Mouse (Mus musculus): ENCODE data around the gene Pard6b. TPM values are rescaled to one million over a fixed set of nuclear protein-coding genes. Genes with fewer than 3 reads are reported as not detected.
"Not testable (repeated sequence)": the region's sequence is repeated elsewhere in the genome, so short reads cannot be mapped to it uniquely, and the experiment has no call there.

Gene Pard6b
- polyA plus RNA-seq, 1 experiment from 2014 or later: 10.4 TPM

GRCm38 (mm10) chr2:168107901-168108300 is 27.1 kb downstream of the Pard6b start:
- H3K4me1 ChIP-seq; H3K4me3 ChIP-seq; H3K36me3 ChIP-seq (replicated peaks); H3K27me3 ChIP-seq (ENCODE audit: poor library complexity, severe bottlenecking); H3K27ac ChIP-seq; DNase-seq (ENCODE audit: extremely low spot score, low spot score); H3K9me3 ChIP-seq: not testable (repeated sequence)
- WGBS: 93% methylated on average over 6 of the region's 6 CpGs

GRCm38 (mm10) chr2:168111902-168112301 is 31.1 kb downstream of the Pard6b start:
- Histone ChIP-seq H3K4me1 (peaks cover 21% of the 10 kb centered on the region), H3K36me3 (replicated peaks) (no peaks in the 10 kb centered on the region), H3K4me3 (no peak overlapping the region), H3K27me3 (ENCODE audit: poor library complexity, severe bottlenecking) (peaks cover 15% of the 10 kb centered on the region), H3K9me3 (no peaks in the 10 kb centered on the region), H3K27ac (0 out of 2 replicates have a peak overlapping the region, but pooled peaks have one; percentile 15)
- WGBS: 12% methylated on average over 7 of the region's 7 CpGs
- DNase-seq (ENCODE audit: extremely low spot score, low spot score): peak; percentile 77

- H3K27me3 ChIP-seq (ENCODE audit: poor library complexity, severe bottlenecking): peaks cover 28% of the 10 kb centered on the region
- H3K36me3 ChIP-seq (replicated peaks): no peaks in the 10 kb centered on the region
- no peak for DNase-seq (ENCODE audit: extremely low spot score, low spot score)
- H3K4me1 ChIP-seq: peaks cover 30% of the 10 kb centered on the region
- 94% methylated on average over 9 of the region's 9 CpGs for WGBS
- H3K4me3 ChIP-seq: no peak overlapping the region
- H3K27ac ChIP-seq: no peak overlapping the region
- no peaks in the 10 kb centered on the region for H3K9me3 ChIP-seq
Measured at GRCm38 (mm10) chr2:168113263-168113662, 32.5 kb downstream of the Pard6b start.

- H3K4me3 ChIP-seq: no peak overlapping the region
- peaks cover 30% of the 10 kb centered on the region for H3K4me1 ChIP-seq
- WGBS: 86% methylated on average over 5 of the region's 5 CpGs
- no peaks in the 10 kb centered on the region for H3K36me3 ChIP-seq (replicated peaks)
- H3K27ac ChIP-seq: peak overlapping the region; percentile 91; the same call in 1 of the 2 replicates
- DNase-seq (ENCODE audit: extremely low spot score, low spot score): no peak
- no peaks in the 10 kb centered on the region for H3K9me3 ChIP-seq
- H3K27me3 ChIP-seq (ENCODE audit: poor library complexity, severe bottlenecking): peaks cover 28% of the 10 kb centered on the region
Measured at GRCm38 (mm10) chr2:168113692-168114091, 32.9 kb downstream of the Pard6b start.

- Histone ChIP-seq H3K4me1 (peaks cover 30% of the 10 kb centered on the region), H3K36me3 (replicated peaks) (no peaks in the 10 kb centered on the region), H3K4me3 (peak overlapping the region; percentile 26), H3K9me3 (no peaks in the 10 kb centered on the region), H3K27ac (peak overlapping the region; percentile 91), H3K27me3 (ENCODE audit: poor library complexity, severe bottlenecking) (peaks cover 29% of the 10 kb centered on the region)
- peak; percentile 90 for DNase-seq (ENCODE audit: extremely low spot score, low spot score)
- WGBS: 15% methylated on average over 17 of the region's 17 CpGs
Measured at GRCm38 (mm10) chr2:168114699-168115350, 34.0 kb downstream of the Pard6b start.

GRCm38 (mm10) chr2:168115826-168116225 is 35.0 kb downstream of the Pard6b start:
- H3K27me3 ChIP-seq (ENCODE audit: poor library complexity, severe bottlenecking): peaks cover 33% of the 10 kb centered on the region
- H3K4me3 ChIP-seq: no peak overlapping the region
- 86% methylated on average over 3 of the region's 3 CpGs for WGBS
- DNase-seq (ENCODE audit: extremely low spot score, low spot score): no peak
- no peaks in the 10 kb centered on the region for H3K9me3 ChIP-seq
- H3K4me1 ChIP-seq: peaks cover 30% of the 10 kb centered on the region
- peak overlapping the region; percentile 91 for H3K27ac ChIP-seq
- H3K36me3 ChIP-seq (replicated peaks): no peaks in the 10 kb centered on the region

GRCm38 (mm10) chr2:168117147-168117546 is 36.3 kb downstream of the Pard6b start:
- Histone ChIP-seq H3K27ac (peak overlapping the region; percentile 84), H3K9me3 (no peaks in the 10 kb centered on the region), H3K4me1 (peaks cover 30% of the 10 kb centered on the region), H3K27me3 (ENCODE audit: poor library complexity, severe bottlenecking) (peaks cover 33% of the 10 kb centered on the region), H3K36me3 (replicated peaks) (no peaks in the 10 kb centered on the region), H3K4me3 (peak overlapping the region; percentile 59)
- WGBS: under 1% methylated on average over 37 of the region's 37 CpGs
- DNase-seq (ENCODE audit: extremely low spot score, low spot score): peak; percentile 76

GRCm38 (mm10) chr2:168117553-168117952 is 36.7 kb downstream of the Pard6b start:
- peak overlapping the region; percentile 84 for H3K27ac ChIP-seq

GRCm38 (mm10) chr2:168117967-168118366 is 37.2 kb downstream of the Pard6b start:
- WGBS: 38% methylated on average over 16 of the region's 16 CpGs
- peak overlapping the region; percentile 59 for H3K4me3 ChIP-seq

More at GRCm38 (mm10) chr2:168117553-168117952, 36.7 kb downstream of the Pard6b start:
- peak overlapping the region; percentile 59 for H3K4me3 ChIP-seq
- peaks cover 33% of the 10 kb centered on the region for H3K27me3 ChIP-seq (ENCODE audit: poor library complexity, severe bottlenecking)
- no peak for DNase-seq (ENCODE audit: extremely low spot score, low spot score)
- 0 out of 2 replicates have a peak, but pooled peaks cover 3% of the 10 kb centered on the region for H3K9me3 ChIP-seq
- H3K36me3 ChIP-seq (replicated peaks): no peaks in the 10 kb centered on the region
- H3K4me1 ChIP-seq: peaks cover 30% of the 10 kb centered on the region
- WGBS: 4% methylated on average over 13 of the region's 13 CpGs

GRCm38 (mm10) chr2:168118456-168118855 is 37.7 kb downstream of the Pard6b start:
- Histone ChIP-seq H3K9me3 (0 out of 2 replicates have a peak, but pooled peaks cover 3% of the 10 kb centered on the region), H3K27me3 (ENCODE audit: poor library complexity, severe bottlenecking) (peaks cover 33% of the 10 kb centered on the region), H3K27ac (no peak overlapping the region), H3K4me1 (peaks cover 30% of the 10 kb centered on the region), H3K4me3 (no peak overlapping the region), H3K36me3 (replicated peaks) (no peaks in the 10 kb centered on the region)
- no peak for DNase-seq (ENCODE audit: extremely low spot score, low spot score)
- WGBS: 90% methylated on average over 3 of the region's 3 CpGs

More at GRCm38 (mm10) chr2:168117967-168118366, 37.2 kb downstream of the Pard6b start:
- Histone ChIP-seq H3K27ac (peak overlapping the region; percentile 84; the same call in 1 of the 2 replicates), H3K36me3 (replicated peaks) (no peaks in the 10 kb centered on the region), H3K4me1 (peaks cover 30% of the 10 kb centered on the region), H3K27me3 (ENCODE audit: poor library complexity, severe bottlenecking) (peaks cover 33% of the 10 kb centered on the region), H3K9me3 (0 out of 2 replicates have a peak, but pooled peaks cover 3% of the 10 kb centered on the region)
- DNase-seq (ENCODE audit: extremely low spot score, low spot score): no peak

GRCm38 (mm10) chr2:168119123-168119522 is 38.3 kb downstream of the Pard6b start:
- DNase-seq (ENCODE audit: extremely low spot score, low spot score): no peak
- H3K4me3 ChIP-seq: no peak overlapping the region
- WGBS: 78% methylated on average over 12 of the region's 12 CpGs
- no peak overlapping the region for H3K27ac ChIP-seq
- peaks cover 34% of the 10 kb centered on the region for H3K27me3 ChIP-seq (ENCODE audit: poor library complexity, severe bottlenecking)
- H3K4me1 ChIP-seq: peaks cover 35% of the 10 kb centered on the region
- H3K36me3 ChIP-seq (replicated peaks): no peaks in the 10 kb centered on the region
- 0 out of 2 replicates have a peak, but pooled peaks cover 3% of the 10 kb centered on the region for H3K9me3 ChIP-seq

GRCm38 (mm10) chr2:168120906-168121305 is 40.1 kb downstream of the Pard6b start:
- 88% methylated on average over 4 of the region's 4 CpGs for WGBS
- Histone ChIP-seq H3K36me3 (replicated peaks) (no peaks in the 10 kb centered on the region), H3K4me3 (no peak overlapping the region), H3K27me3 (ENCODE audit: poor library complexity, severe bottlenecking) (peaks cover 37% of the 10 kb centered on the region), H3K27ac (no peak overlapping the region), H3K9me3 (0 out of 2 replicates have a peak, but pooled peaks cover 3% of the 10 kb centered on the region), H3K4me1 (peaks cover 38% of the 10 kb centered on the region)
- DNase-seq (ENCODE audit: extremely low spot score, low spot score): no peak

GRCm38 (mm10) chr2:168123652-168124051 is 42.8 kb downstream of the Pard6b start:
- H3K27ac ChIP-seq: no peak overlapping the region
- peaks cover 34% of the 10 kb centered on the region for H3K4me1 ChIP-seq
- peaks cover 14% of the 10 kb centered on the region for H3K27me3 ChIP-seq (ENCODE audit: poor library complexity, severe bottlenecking)
- 0 out of 2 replicates have a peak, but pooled peaks cover 3% of the 10 kb centered on the region for H3K9me3 ChIP-seq
- no peak overlapping the region for H3K4me3 ChIP-seq
- DNase-seq (ENCODE audit: extremely low spot score, low spot score): no peak
- H3K36me3 ChIP-seq (replicated peaks): no peaks in the 10 kb centered on the region
- 90% methylated on average over 6 of the region's 6 CpGs for WGBS
